Mouse (Mus musculus): ENCODE measurements around the gene Zmym1. TPM values are rescaled to one million over a fixed set of nuclear protein-coding genes. Genes with fewer than 3 reads are reported as not detected.

Zmym1 gene
- polyA plus RNA-seq (2017; shearing (Covaris generic)), result 25.4 TPM

DNA sequence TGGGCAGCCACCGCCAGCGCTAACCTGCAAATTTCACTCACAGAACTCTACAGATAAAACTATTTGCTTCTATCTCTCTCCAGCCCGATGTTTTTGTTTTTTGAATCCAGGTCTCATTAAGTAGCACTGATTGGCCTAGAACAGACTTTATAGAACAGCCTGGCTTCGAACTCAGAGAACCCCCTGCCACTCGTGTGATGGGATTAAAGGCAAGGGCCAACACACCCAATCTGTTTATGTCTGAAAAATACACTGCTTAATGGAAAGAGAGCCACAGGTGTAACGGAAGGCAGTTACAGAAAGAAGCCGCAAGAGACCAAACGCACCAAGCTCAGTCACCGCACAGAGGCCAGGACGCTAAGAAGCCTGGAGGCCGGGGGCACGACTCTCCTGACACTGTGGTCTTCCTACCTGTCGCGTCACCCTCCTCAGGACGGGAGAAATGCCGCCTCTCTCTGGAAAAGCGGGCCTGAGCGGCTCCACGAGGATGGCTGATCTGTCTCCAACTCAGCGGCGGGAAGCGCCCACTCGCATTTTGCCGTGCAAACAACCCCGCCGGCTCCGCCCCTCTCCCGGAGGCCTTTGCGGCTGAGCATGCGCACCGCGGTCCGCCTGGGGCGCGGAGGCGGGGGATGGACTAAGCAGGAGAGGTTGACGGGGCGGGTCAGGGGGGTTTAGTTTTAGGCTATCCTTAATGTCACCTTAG, at the start of gene Zmym1:
Gene Zmym1 (minus strand): TSS at position 568 of the 706 bp plus-strand sequence.

GRCm38 (mm10) chr4:127076875-127077548, 16.1 kb upstream of the Zmym1 start, which contains the start of gene Zmym6:
Gene Zmym6, plus strand, starts transcription at chr4:127077383.

GRCm38 (mm10) chr4:127021151-127021945, 39.6 kb downstream of the Zmym1 start, which contains the start of gene Sfpq:
Gene Sfpq, plus strand, starts transcription at chr4:127021324.

Other genes starting within 250 kb of the Zmym1 start
- 52.4 TPM for gene Zmym4, start 93.0 kb downstream of the Zmym1 start, polyA plus RNA-seq (2017; shearing (Covaris generic))
- 121 TPM for gene Sfpq, start 39.8 kb downstream of the Zmym1 start, polyA plus RNA-seq (2017; shearing (Covaris generic))
- 29.0 TPM for gene Zmym6, start 16.2 kb upstream of the Zmym1 start, polyA plus RNA-seq (2017; shearing (Covaris generic))
- 24.2 TPM for gene Tmem35b, start 62.5 kb upstream of the Zmym1 start, polyA plus RNA-seq (2017; shearing (Covaris generic))
- gene Dlgap3, start 108.1 kb upstream of the Zmym1 start, polyA plus RNA-seq (2017; shearing (Covaris generic)), result 0.05 TPM
- 45.1 TPM for gene Smim12, start 182.6 kb upstream of the Zmym1 start, polyA plus RNA-seq (2017; shearing (Covaris generic))

All from CD4-positive, CD25-positive, alpha-beta regulatory T cell (primary cell).